Mouse (Mus musculus) gastrocnemius, adult 8-10 months (tissue): ENCODE measurements around the gene Rin2. TPM values are rescaled to one million over a fixed set of nuclear protein-coding genes. Genes with fewer than 3 reads are reported as not detected.

Experiments
- DNase-seq, 2 experiments: peaks; one replicate each; pipeline ENCODE4 v3.0.0; 2022; ENCODE audit warnings: low spot score in 2 of 2
- total RNA-seq, 4 experiments: library from RNA; stranded (reverse); gene quantifications; 2 replicates each; pipeline ENCODE4 v1.2.4; 2022

The Rin2 gene
- total RNA-seq, 4 experiments from 2014 or later: 5.3 to 12.9 (median 10.1) TPM

DNA sequence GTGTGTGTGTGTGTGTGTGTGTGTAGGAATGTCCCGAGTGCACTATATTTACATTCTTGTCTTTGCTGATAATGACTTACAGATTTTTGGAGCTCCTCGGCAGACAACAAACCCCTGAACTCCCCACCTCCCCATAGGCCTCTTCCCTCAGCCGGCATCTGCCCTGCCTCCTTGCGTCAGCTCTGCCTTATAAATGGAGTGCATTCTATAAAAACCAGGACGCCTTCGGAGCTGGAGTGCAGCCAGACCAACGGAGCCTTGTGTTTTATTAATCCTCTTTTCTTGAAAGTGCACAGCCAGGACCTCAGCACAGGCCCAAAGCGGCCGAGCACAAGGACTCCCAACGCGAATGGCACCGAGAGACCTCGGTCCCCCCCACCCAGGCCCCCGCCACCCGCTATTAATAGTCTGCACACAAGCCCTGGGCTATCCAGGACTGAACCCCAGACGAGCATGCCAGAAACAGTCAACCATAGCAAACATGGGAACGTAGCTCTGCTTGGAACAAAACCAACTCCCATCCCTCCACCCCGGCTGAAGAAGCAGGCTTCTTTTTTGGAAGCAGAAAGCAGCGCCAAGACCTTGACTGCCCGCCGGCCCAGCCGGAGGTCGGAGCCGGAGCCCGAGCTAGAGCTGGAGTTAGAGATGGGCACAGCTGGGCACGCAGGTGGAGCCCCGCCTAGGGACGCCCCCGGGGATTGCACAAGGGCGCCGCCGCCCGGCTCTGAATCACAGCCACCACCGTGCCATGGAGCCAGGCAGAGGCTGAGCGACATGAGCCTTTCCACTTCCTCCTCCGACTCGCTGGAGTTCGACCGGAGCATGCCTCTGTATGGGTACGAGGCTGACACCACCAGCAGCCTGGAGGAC, 185.2 kb downstream of the Rin2 start:
- DNase-seq: peak; percentile 83 to 84

DNA sequence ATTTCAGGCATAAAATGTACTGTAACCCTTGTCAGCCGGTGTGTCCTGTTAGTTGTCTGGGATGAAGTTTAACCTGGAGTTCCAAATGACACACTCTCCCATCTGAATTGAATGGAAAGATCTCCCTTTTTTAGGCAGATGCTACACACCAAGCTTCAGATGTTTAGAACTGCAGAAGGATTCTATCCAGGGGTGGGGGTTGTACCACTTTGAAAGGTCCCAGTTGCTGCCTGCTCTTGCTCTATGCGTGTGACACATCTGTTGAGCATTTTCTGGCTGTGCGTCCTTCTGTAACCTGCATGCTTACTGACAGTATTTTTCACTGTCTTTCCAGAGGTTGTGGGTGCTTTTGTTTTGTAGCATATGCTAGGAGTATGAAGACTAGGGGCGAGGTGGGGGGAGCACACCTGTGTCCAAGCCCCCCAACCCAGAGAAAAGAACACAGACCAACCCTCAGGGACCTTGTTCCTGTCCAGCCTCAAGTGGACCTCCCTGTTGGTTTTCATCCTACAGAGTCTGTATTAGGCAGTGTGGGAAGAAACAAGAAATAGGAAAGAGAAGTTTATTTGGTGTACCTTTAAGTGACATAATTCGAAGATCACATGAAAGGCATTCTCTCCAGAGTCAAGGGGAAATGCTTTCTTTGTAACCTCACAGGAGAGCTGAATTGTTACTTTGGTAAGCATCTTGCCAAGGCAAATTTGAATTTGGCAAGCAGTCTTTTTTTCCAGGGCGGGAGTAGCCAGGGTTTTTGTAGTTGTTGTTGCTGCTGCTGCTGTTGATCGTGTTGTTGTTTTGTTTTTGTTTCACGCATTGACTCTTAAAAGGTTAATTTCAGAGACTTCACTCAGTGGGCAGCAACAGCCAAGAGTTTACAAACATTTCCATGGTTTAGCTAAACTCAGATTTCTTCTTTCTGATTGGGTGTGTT, 186.4 kb downstream of the Rin2 start:
- DNase-seq: no peak

DNA sequence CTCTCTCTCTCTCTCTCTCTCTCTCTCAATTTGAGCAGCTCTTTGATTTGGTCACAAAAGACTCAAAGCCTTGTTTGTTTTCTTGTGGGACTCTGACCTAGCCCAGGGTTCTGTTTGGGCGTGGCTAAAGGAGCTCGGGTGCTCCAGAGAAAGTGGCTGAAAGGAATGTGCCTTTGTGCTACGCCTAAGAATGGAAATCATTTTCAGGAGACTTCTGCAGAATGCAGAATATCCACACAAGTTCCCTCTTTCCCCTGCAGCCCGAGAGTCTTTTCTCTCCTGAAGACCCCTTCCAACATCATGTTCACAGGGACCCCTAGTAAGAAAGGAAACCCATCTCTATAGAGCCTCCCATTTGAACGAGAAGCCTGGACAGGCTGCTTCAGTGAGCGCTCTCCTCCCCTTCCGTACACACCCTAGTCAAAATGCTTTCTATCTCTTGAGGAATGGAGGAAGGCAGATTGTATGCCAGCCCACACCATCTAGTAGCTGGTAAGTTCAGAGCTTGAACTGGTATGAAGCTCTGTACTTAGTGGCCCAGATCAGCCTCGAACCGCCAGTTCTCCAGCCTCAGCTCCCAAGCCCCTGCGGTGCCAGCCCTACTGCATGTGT, 187.3 kb downstream of the Rin2 start:
- DNase-seq: peak in 1 of 2 experiments; percentile 28

DNA sequence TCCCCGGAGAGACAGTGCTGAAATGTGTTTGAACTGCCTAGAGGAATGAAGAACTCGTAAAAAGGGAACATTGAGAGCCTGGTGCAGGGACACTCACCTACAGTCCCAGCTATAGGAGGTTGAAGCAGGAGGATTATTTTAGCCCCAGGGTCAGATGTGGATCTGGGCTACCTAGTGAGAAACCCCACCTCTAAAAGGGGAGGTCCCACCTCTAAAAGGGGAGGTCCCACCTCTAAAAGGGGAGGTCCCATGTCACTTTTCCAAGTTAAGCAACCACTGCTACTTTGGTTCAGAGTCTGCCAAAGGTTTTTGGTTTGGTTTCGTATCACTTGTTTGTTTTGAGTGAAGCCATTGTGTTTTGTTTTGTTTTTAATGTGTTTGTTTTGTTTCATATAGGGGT, 190.3 kb downstream of the Rin2 start:
- DNase-seq: no peak

DNA sequence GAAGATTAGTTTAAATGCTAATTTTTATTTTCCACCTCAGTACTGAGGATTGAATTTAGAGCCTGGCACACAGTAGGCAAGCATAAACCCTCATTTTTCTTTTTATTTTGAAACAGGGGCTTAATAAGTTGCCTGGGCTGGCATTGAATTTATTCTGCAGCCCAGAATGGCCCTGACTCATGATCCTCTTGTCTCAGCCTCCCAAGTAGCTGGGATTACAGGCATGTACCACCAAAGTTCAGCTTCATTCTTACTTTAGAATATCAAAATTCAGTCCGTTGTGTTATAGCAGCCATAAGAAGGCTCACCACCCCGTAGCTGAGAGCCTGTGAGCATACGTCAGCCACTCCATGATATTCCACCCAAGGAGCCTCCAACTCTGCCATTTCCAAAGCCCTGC, 191.2 kb downstream of the Rin2 start:
- DNase-seq: no peak

DNA sequence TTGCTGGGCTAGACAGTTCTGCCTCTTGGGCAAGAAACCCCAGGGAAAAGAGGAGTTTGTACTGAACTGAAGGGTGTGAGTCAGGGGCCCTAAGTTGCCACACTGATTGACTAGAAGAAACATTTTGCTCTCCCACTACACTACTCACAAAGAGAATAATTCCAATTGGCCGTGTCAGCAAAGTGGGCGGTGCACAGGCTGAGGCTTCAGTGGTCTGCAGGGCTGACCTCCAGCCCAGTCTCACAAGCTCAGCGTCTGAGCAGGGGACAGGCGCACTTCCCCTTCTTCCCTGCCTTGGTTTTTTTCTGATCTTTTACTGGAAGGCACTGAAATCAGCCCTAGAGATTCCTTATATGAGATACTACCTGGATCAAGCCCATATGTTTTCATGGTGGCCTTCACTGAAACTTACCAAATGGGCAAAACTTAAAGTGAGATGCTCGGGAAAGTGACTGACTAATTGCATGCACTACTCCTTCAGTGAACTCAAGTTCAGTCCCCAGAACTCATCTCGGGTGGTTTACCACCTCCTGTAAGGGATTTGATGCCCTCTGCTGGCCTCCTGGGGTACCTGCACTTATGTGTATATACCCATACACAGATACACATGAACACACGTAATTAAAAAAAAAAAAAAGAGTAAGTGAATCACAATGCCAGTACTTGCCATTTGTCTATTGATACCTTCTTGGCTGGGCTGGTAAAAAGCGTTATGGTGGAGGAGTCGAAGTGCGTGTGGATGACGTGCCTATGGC, 191.9 kb downstream of the Rin2 start:
- DNase-seq: no peak

DNA sequence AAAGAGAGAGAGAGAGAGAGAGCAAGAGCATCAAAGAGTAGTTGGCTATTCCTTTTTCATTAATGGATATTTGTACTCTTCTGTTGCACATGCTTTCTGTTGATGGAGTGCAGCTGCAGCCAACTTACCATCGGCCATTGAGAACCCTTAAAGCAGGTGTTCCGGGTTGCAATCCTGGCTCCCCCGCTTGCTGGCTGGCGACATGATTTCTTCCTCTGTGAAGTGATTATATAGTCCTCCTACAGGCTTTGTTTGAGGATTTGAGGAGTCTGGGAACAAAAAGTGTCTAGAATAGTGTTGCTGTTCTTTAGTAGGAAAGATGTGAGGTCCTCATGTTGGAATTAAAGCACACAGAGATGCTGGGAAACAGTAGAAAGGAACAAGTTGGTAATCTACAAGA, 196.3 kb downstream of the Rin2 start:
- DNase-seq: no peak

DNA sequence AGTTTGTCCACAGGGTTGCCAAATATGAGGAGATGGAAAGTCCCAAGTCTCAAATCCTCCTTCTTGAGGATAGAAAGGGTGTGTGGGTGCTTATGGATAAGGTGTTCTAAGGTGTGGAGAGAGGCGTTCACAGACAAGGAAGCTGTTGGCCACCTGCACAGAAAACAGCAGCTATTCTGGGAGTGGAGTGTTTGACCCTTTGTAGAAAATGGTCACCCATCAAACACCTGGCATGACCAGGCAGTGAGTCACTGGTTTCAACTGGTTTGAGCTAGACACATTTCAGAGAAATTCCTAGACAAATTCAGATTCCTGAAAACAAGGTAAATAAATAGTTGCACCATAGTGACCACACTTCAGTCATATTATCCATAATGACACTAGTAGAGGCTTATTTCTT, 197.1 kb downstream of the Rin2 start:
- DNase-seq: no peak

DNA sequence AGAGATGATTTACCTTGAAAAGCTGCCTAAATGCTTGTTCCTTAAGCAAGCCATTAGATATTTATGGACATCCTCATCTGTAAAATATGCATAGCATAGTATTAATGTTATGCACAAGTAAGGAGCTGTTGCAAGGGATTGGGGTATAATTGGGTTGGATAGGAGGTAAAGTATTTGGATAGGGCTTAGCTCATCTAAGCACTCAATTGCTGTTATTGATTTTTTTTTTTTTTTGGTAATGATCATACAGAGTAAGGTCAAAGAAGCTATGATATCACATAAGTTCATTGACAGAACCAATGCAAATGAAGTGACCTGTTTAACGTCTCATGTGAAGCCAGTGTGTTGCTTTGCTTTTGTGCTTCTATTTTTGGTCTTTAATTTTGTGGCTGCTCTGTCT, 198.9 kb downstream of the Rin2 start:
- DNase-seq: no peak

DNA sequence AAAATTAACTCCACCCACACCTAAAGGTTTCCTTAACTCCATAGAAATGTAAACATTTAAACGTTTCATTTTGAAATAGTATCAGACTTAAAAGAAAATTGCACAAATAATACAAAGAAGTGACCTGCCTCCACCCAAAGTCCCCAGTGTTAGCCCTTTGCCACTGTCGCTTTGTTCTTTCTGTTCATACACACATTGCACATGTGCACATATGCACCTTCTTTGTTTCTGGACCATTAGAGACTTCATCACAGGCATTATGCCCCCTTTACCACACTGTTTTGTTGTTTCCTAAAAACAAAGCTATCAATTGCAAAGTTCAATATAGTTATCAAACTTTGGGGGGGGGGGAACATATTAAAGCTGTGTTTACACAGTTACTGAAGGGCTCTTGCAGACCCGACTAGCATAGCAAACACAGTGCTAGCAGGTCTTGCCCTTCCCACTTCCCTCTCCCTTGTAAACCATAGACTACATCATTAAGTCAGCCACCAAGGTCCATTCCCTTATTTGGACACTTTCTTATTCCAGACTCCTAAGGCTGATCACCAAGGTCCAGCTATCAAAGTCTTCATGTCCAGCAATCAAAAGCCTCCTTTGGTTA, 200.0 kb downstream of the Rin2 start:
- no peak for DNase-seq

DNA sequence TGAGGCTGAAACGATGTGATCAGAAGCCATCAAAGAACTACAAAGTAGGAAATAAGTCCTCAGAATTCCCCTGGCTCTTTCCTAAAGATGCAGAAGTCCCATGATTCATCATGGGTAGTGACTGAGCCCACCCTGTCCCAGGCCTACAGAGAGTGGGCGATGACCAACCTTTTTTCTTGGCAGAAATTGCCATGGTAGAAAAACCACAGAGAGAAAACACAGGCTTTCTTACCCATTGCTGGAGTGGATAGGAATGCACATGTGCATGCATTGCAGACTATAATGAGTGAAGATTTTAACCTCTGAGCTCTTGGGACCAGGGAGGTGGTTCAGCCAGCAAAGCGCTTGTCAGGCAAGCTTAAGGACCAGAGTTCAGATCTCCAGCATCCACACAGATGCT, 202.2 kb downstream of the Rin2 start:
- DNase-seq: no peak

DNA sequence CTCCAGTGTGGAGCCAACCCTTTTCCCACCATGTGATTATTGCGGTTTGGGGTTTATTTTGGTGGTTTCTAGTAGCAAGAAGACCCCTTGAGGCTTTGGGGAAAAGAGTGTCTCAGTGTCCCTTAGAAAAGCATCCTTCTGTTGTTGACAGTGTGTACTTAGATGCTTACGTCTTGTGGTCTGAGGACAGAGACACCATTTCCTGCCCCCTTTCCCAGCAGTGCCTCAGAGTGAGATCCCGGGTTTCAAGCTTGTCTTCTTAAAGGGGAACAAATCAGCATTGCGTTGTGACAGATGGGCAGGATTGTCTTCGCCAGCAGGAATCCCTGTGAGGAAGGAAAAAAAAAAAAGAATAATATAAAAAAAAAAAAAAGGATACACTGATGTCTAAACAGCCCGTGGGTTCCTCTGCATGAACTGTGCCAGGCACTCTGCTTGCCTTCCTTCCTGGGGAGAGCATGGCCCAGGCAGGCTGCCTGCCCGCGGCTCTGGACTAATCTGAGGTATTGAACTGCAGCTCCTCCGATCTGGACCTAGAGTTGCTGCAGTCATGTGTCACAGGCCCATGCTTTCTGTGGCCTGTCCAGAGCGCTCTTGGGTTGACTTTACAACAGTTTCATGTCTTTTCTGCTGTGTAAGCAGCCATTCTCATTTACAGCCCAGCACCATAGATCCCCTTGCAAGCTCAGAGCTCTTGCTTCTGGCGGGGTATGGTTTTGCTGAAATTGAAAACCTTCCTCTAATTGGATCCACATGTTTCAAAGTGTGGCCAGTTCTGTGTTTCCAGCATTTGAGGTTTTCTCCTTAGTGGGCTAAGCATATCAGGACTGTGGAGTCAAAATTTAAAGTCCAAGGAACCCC, 206.1 kb downstream of the Rin2 start:
- DNase-seq: no peak

DNA sequence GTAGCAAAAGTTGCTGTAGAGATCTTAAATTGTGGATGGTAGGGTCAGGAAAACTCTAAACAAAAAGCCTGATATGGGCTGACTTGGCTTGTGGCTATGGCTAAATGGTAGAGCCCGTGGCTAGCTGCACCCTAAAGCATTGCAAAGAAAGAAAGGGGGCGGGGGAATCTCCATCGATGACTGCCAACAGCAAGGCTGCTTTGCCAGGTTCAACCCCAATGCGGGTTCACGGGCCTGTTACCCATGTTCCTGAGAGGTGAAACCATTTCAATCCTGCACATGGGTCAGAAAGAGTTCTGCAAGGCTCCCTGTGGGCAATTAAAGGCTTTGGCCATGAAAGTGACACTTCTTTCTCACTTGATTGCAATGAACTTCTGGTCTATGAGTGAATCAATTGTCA, 206.9 kb downstream of the Rin2 start:
- no peak for DNase-seq

DNA sequence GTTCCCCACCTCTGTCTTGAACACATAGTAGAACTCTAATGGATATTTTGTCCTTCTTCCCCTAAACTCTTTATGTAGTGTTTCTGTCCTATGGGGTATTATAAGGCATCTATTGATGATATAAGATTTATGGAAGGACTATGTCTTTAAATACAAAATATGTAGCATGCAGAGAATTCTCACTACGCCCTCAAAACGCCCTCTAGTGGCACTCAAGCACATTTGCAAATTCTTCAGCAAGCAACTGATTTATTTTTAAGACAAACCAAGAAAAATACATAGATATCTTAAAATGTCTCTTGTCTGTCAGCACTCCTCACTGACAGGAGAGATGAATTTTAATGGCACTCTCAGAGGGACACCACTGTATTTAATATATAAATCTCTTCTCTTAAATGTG, 207.4 kb downstream of the Rin2 start:
- no peak for DNase-seq

DNA sequence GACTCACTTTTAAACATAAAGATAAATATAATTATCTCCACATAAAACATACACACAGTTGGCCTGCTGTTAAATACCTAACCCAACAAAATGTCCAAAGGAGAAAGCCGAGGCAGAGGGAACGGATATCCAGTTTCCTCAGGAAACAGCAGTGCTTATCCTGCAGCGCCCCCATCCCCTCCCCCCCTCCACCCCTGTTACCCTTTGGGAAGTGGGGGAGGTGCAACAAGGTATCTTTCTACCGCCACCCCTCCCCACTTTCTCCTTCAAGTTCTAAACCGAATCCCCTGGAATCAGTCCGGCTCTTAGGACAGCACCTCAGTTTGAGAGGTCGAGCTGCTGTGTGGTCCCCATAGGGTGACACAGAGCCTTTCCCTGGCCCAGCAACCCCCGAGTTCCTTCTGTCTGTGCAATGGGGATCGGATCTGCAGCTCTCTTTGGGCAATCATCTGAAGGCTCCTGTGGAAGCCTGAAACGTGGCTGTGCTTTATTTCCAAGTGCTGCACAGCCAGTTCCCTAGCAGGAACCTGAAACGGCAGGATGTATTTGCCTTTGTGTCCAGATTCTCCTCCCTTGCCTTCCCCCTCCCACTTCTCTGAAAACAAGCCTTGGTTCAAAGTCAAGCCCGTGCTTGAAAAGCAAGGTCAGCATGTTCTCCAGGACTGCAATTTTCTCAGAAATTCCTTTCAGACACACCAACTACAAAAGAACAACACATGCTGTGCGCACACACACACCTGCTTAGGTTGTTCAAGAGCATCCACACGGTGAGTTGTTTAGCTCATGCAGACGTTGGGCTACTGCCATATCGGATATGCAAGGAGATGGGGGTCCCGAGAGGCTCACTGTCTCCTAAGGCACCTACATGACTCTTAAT, 209.3 kb downstream of the Rin2 start:
- no peak for DNase-seq

DNA sequence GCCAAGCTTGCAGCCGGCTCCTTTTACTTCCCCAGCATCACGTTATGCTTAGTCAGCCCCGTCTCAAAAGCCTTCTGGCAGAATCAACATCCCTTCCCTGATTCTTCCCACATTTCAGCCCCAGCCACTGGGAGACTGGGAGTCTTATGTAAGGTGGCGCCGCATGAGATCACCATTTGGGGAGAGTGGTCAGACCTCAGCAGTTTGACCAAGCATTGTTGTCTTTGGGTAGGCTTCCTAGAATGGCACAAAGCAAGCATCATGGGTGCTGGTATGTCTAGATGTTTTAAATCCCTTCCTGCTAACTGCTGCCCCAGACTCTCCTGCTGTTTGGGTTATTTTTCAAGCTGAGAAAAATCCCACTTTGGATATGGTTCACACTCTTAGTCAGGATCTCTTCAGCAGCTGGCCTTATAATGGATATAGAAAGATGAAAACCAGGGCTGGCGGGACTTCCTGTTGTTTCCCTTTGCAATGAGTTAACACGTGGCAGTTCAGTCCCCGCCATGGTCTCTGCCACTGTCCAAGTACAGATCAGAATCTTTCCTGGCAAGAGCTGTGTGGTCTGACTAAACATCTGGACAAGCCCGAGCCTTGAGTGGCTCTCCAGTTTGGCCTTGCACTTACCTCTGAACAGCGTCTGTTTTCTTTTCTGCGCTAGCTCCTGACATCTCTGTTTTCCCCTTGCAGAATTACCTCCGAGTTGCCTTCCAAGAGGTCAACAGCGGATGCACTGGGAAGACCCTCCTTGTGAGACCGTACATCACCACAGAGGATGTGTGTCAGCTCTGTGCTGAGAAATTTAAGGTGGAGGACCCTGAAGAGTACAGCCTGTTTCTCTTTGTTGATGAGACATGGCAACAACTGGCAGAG, 210.1 kb downstream of the Rin2 start:
- DNase-seq: peak; percentile 50 to 69

DNA sequence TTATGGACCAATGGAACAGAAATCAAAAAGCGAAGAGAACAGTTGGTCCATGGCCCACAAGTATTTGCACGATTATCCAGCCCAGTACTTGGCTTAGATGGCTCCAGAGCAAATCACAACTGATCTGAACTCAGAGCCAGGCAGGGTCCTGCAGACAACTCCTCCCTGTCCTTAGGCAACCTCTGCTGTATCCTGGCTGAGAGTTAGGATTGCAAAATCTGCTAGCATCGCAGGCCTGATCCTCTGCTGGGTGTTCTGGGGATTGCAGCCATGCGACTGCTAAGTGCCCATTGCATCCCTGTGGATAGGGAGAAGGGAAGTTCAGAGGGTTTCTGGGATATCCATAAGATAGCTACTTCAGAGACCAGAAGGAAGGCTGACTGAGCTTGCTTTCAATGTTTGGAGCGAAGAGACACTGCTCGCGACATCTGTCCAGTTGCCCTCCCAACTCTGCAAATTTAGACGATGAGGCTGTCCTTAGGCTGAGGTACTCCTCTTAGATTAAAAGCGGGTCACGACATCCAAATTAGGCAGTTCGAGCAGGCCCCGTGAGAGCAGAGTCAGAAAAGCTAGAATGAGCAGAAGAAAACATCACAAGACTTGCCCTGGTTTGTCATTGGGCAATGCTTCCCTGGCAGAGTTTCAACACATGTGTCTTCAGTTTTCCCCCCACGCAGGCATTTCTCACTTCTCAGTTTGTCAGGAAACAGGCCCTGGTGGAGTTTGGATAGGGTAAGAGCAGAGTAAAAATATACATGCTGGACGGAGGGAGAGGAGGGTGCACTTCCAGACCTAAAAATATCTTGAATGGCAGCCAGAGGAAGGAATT, 213.1 kb downstream of the Rin2 start:
- peak; percentile 67 to 70 for DNase-seq
